24 mouse cellular contexts compared by ENCODE assay signal in the genomic region with DNA sequence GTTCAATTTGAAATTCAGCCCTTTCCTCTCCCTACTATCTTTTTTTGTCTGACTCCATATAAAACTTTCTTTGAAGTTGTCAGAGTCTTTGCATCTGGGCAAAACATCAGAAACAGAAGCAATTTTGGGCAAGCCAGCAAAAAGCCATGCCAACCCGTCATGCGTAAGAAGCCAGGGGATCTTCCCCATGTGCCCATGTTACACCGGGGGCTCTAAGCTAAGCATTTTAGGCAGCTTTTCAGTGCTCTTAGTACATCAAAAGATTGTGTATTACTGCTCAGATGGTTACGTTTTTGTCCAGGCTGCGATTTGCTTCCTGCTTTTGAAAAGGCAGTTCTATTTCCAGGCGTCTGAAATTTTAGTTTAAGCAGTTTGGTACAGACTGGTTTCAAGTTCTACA.
DNase-seq lines count a peak whose midpoint lies in the region; ATAC-seq and TF ChIP-seq lines count a peak whose summit lies in the region.
"Had no signal": no experiment of that assay in that cellular context is flagged by ENCODE, and none has a peak within 500 bp of the region (broad histone marks: within the 10 kb centered on the region; RNA-seq: fewer than 3 reads in every experiment).

No protein-coding gene starts in this region.

- no peak overlapping the region for H3K4me3 ChIP-seq in forebrain, postnatal 0 days (ENCODE audit: low read depth, low read length)
- H3K4me3 ChIP-seq in forebrain, embryonic 16.5 days (replicated peaks; ENCODE audit: low read length) = no peak overlapping the region
- no peak overlapping the region for H3K4me3 ChIP-seq in liver, embryonic 11.5 days (ENCODE audit: low read depth, low read length)
- H3K4me3 ChIP-seq: embryonic facial prominence, embryonic 10.5 days; embryonic facial prominence, embryonic 12.5 days; forebrain, embryonic 13.5 days; forebrain, embryonic 15.5 days had no signal

- DNase-seq in forebrain, postnatal 0 days = peak; percentile 26
- peak; percentile 34 to 47 for DNase-seq in right cerebral cortex, postnatal 10 days (ENCODE audit: low spot score in 2 of 2)
- no peak for DNase-seq in right cerebral cortex, postnatal 36 days (ENCODE audit: low spot score in 2 of 2)
- DNase-seq in brain, adult 2 months (ENCODE audit: low read depth, low spot score) = peak; percentile 22
- no peak for DNase-seq in liver, embryonic 11.5 days (ENCODE audit: low spot score)
- DNase-seq: adrenal gland, adult 8-10 months; adrenal gland, postnatal 14 days; adrenal gland, postnatal 36 days; B cell, adult 2 months; cerebellum, adult 11-12 months; cerebellum, adult 2 months; cerebellum, adult 9-10 months; cerebellum, postnatal 10 days; cerebellum, postnatal 25 days had no signal

- 64% methylated on average over 6 of the region's 6 CpGs for WGBS in forebrain, postnatal 0 days
- 81% methylated on average over 6 of the region's 6 CpGs for WGBS in forebrain, embryonic 16.5 days
- WGBS in liver, embryonic 11.5 days = 88% methylated on average over 6 of the region's 6 CpGs

- H3K4me2 ChIP-seq in forebrain, postnatal 0 days (ENCODE audit: low read depth) = no peak overlapping the region
- H3K4me2 ChIP-seq in forebrain, embryonic 16.5 days (ENCODE audit: low read length) = no peak overlapping the region
- no peak overlapping the region for H3K4me2 ChIP-seq in liver, embryonic 11.5 days
- H3K4me2 ChIP-seq: embryonic facial prominence, embryonic 12.5 days; forebrain, embryonic 13.5 days; forebrain, embryonic 15.5 days had no signal

- no peak overlapping the region for H3K27ac ChIP-seq in forebrain, postnatal 0 days (ENCODE audit: low read depth, low read length)
- H3K27ac ChIP-seq in forebrain, embryonic 16.5 days (ENCODE audit: low read length) = no peak overlapping the region
- H3K27ac ChIP-seq in liver, embryonic 11.5 days (ENCODE audit: low read depth, low read length) = no peak overlapping the region
- H3K27ac ChIP-seq: embryonic facial prominence, embryonic 10.5 days; embryonic facial prominence, embryonic 12.5 days; forebrain, embryonic 13.5 days; forebrain, embryonic 15.5 days had no signal

- ATAC-seq in forebrain, postnatal 0 days = peak; percentile 60; the same call in 1 of the 2 replicates
- no peak for ATAC-seq in forebrain, embryonic 16.5 days
- ATAC-seq in liver, embryonic 11.5 days (replicated peaks; ENCODE audit: low FRiP score) = no peak
- ATAC-seq: activated CD4-positive, CD25-positive, alpha-beta regulatory T cell, adult 4 months; CD4-positive, CD25-positive, alpha-beta regulatory T cell, adult 4 months; forebrain, embryonic 13.5 days; forebrain, embryonic 15.5 days; Patski had no signal

- H3K4me1 ChIP-seq in forebrain, postnatal 0 days (ENCODE audit: insufficient read depth) = no peaks in the 10 kb centered on the region
- no peaks in the 10 kb centered on the region for H3K4me1 ChIP-seq in forebrain, embryonic 16.5 days (replicated peaks; ENCODE audit: control insufficient read depth, insufficient read depth, low read length)
- no peaks in the 10 kb centered on the region for H3K4me1 ChIP-seq in liver, embryonic 11.5 days (replicated peaks; ENCODE audit: control insufficient read depth, insufficient read depth, low read length)
- H3K4me1 ChIP-seq: embryonic facial prominence, embryonic 10.5 days; embryonic facial prominence, embryonic 12.5 days; forebrain, embryonic 13.5 days; forebrain, embryonic 15.5 days had no signal

- no peaks in the 10 kb centered on the region for H3K9me3 ChIP-seq in forebrain, postnatal 0 days (ENCODE audit: low read length)
- H3K9me3 ChIP-seq in forebrain, embryonic 16.5 days (ENCODE audit: control insufficient read depth, low read length) = no peaks in the 10 kb centered on the region
- no peaks in the 10 kb centered on the region for H3K9me3 ChIP-seq in liver, embryonic 11.5 days (ENCODE audit: control insufficient read depth, low read length)
- H3K9me3 ChIP-seq: embryonic facial prominence, embryonic 10.5 days; embryonic facial prominence, embryonic 12.5 days; forebrain, embryonic 13.5 days; forebrain, embryonic 15.5 days; G1E had no signal

- no peaks in the 10 kb centered on the region for H3K27me3 ChIP-seq in forebrain, postnatal 0 days (ENCODE audit: insufficient read depth, low read length)
- H3K27me3 ChIP-seq in forebrain, embryonic 16.5 days (replicated peaks; ENCODE audit: control insufficient read depth, insufficient read depth, low read length) = no peaks in the 10 kb centered on the region
- H3K27me3 ChIP-seq in liver, embryonic 11.5 days (replicated peaks; ENCODE audit: control insufficient read depth, insufficient read depth, low read length) = no peaks in the 10 kb centered on the region
- H3K27me3 ChIP-seq: CH12.LX; embryonic facial prominence, embryonic 12.5 days; forebrain, embryonic 13.5 days; forebrain, embryonic 15.5 days; Patski had no signal

- H3K9ac ChIP-seq in forebrain, postnatal 0 days = no peak overlapping the region
- H3K9ac ChIP-seq in forebrain, embryonic 16.5 days (replicated peaks; ENCODE audit: low read depth, low read length) = no peak overlapping the region
- no peak overlapping the region for H3K9ac ChIP-seq in liver, embryonic 11.5 days (ENCODE audit: low read depth, low read length)
- H3K9ac ChIP-seq: embryonic facial prominence, embryonic 12.5 days; forebrain, embryonic 13.5 days; forebrain, embryonic 15.5 days had no signal

- TF ChIP-seq CTCF in forebrain, postnatal 0 days (IDR thresholded peaks at IDR 0.05; ENCODE audit: low read depth) = no peak

- no peaks in the 10 kb centered on the region for H3K36me3 ChIP-seq in forebrain, postnatal 0 days (ENCODE audit: insufficient read depth)
- H3K36me3 ChIP-seq in forebrain, embryonic 16.5 days (ENCODE audit: control insufficient read depth, insufficient read depth) = no peaks in the 10 kb centered on the region
- H3K36me3 ChIP-seq in liver, embryonic 11.5 days (ENCODE audit: control insufficient read depth, insufficient read depth, low read length) = no peaks in the 10 kb centered on the region
- H3K36me3 ChIP-seq: embryonic facial prominence, embryonic 10.5 days; embryonic facial prominence, embryonic 12.5 days; forebrain, embryonic 15.5 days; G1E had no signal

Comparison
In these comparisons a context has a peak if more than half of its experiments do, and no peak if none do; other contexts are left out.
1. DNase-seq: peak in forebrain, postnatal 0 days (single experiment), right cerebral cortex, postnatal 10 days (2 of 2) and brain, adult 2 months (single experiment); none in right cerebral cortex, postnatal 36 days (0 of 2) and liver, embryonic 11.5 days (single experiment).